Mouse (Mus musculus): ENCODE measurements around the gene Sgsm3.

GRCm38 (mm10) chr15:81060975-81061374 lies 83.4 kb downstream of the Sgsm3 start:
- TF ChIP-seq CTCF (IDR thresholded peaks at IDR 0.05; ENCODE audit: low read depth), result no peak
- TF ChIP-seq EP300 (IDR thresholded peaks at IDR 0.05; ENCODE audit: low read depth), result no peak
